Mouse (Mus musculus): ENCODE measurements at regions not wholly inside any gene's neighbourhood (a gene's known extent, or its start where the extent isn't known, plus 50 kb on each side); places are given as distances from the start of the nearest gene placed in this dataset.

GRCm38 (mm10) chr8:126715666-126716065 lies 121.9 kb upstream of the Irf2bp2 start:
- no peak for DNase-seq (ENCODE audit: low spot score in 2 of 2)

DNA sequence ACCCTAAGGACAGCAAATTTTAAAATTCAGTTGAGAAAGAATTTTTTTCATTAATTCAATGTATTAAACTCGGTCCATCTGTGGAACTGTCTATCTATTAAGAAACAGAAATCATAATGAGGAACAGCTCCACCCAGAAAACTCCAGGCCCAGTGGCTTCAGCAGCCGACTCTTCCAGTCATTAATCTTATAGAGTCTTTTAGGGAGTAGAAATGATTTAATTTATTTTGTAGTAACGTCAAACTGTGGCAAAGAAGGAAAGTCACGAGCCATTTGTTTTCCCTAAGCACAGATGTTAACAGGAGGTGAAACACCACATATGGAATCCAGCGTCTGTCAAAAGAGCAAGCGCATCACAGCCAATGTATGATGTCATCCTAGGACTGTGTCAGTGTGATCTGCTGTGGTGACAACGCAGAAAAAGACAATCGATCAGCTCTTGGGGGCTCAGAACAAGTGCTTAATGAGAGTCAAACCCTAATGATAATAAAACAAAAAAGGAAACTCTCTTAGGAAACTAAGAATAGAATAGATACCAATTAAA lies 119.9 kb upstream of the Irf2bp2 start:
- no peak for DNase-seq (ENCODE audit: low spot score in 2 of 2)

GRCm38 (mm10) chr8:126713181-126713580 lies 119.4 kb upstream of the Irf2bp2 start:
- no peak for DNase-seq (ENCODE audit: low spot score in 2 of 2)

GRCm38 (mm10) chr8:126712749-126713148 lies 119.0 kb upstream of the Irf2bp2 start:
- DNase-seq (ENCODE audit: low spot score in 2 of 2), result no peak

DNA sequence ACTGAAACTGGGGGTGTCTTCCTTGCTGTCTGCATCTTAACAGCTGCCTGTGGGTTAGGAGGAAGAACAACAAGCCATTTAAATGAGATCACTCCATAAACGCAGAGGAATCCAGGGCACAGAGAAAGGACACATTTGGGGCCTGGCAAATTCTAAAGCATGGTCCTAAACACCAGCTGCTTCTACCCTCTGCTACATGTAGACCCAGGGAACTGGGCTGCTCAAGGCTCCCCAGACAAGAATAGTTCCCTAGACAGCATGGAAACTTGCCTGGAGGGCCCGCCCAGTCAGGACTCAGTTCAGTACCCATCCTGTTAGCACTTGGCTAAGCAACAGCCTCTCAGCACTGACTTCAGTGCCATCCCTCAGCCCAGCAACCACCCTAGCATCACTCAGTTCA lies 115.2 kb upstream of the Irf2bp2 start:
- DNase-seq (ENCODE audit: low spot score in 2 of 2), result no peak

DNA sequence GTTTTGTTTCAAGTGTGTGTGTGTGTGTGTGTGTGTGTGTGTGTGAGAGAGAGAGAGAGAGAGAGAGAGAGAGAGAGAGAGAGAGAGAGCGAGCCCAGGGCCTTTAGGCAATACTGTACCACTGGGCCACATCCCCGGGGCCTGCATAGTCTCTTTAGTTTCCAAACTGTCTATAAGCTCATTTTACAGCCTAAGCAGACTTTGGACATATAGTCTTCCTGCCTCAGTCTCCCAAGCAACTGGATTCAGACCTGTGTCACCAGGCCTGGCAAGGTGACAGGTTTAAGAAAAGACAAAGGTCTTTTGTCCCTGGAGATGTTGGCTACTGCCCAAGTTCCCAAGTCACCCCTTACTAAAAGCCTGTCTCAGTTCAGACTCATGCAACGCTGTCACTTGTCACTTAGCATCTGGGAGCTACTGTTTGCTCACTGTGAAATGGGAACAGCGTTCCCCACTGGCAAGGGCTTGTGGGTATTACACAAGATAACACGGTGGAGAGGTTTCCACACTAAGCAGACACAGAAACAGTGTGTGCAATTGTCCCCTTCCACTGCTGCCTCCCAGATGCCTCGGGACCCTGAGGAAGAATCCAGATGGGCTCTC lies 113.6 kb upstream of the Irf2bp2 start:
- no peak for DNase-seq (ENCODE audit: low spot score in 2 of 2)

GRCm38 (mm10) chr8:126706247-126706646 lies 112.5 kb upstream of the Irf2bp2 start:
- no peak for DNase-seq (ENCODE audit: low spot score in 2 of 2)

- DNase-seq (ENCODE audit: low spot score in 2 of 2), result no peak
Observed at GRCm38 (mm10) chr8:126705391-126705790, 111.6 kb upstream of the Irf2bp2 start.

DNA sequence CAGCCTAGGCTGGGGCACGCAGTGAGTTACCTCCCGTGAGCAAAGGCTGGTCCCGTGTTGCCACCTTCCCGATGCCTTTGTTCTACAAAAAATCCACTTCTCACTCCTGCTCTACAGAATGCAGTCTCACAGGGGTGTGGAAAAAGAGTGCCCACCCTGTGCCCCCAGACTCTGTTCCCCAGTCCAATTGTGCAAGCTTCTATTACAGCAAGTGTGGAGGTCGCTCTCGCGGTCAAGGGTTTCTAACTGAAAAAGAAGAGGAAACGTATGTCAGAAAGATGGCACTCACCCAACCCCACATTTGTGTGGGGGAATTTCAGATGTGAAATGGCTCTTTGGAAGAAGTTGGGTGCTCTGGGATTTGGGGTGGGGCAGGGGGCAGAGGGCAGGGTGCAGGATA lies 110.9 kb upstream of the Irf2bp2 start:
- DNase-seq (ENCODE audit: low spot score in 2 of 2), result no peak

GRCm38 (mm10) chr8:126703546-126703945 lies 109.8 kb upstream of the Irf2bp2 start:
- DNase-seq (ENCODE audit: low spot score in 2 of 2), result no peak

DNA sequence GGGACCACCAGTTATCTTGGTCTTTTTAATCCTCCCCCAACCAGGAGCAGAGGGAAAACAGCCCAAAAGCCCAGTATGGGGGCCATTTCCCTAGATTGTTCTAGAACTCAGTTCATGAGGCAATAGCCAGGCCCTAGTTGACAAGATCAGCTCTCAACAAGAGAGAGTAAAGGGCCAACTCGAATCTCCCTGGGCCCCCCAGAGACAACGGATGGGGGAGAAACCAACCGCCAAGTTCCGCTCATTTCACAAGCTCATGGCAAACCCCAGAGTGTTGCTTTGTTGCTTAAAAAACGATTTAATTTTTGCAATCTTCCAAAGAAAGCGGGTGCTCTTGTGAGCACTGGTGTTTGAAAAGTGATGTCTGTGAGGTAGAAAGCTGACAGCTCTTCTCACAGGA lies 108.5 kb upstream of the Irf2bp2 start:
- DNase-seq (ENCODE audit: low spot score in 2 of 2), result no peak

- DNase-seq (ENCODE audit: low spot score in 2 of 2), result peak in 1 of 2 experiments; percentile 24
Observed at GRCm38 (mm10) chr8:126699389-126699775, 105.6 kb upstream of the Irf2bp2 start.

DNA sequence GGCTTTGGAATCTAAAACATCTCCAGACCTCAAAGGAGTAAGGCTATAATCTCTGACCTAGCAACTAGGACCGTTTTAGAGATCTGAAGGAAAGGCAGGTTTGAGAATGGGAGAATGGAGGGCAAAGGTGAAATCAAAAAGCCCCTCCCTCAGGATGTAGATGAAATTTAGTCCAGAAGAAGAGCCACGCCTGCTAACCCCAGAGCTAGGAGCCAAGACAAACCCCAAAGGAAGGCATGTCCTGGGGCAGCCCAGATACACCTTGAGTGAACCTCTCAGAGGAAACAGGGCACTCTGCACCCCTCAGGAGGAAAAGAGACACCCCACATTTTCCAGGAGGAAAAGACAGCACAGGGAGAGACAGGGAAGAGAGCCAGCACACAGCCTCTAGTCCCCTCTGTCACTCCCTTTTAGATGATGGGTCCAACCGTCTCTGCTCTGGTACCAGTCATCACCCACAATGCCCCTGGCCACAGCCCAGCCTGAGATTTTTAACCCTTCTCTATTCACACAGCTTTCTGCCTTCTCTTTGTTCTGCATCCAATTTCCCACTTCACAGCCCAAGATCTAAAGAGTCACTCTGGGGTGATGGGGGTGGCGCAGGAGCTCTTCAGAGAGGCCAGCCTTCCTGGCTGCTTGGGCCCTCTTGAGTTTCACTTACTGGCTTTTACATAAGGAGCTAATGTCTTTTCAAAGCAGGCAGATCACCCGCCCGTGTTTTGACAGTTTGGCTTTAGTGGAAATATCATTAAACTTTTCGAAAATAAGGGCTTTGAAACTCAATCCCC lies 105.0 kb upstream of the Irf2bp2 start:
- no peak for DNase-seq (ENCODE audit: low spot score in 2 of 2)

DNA sequence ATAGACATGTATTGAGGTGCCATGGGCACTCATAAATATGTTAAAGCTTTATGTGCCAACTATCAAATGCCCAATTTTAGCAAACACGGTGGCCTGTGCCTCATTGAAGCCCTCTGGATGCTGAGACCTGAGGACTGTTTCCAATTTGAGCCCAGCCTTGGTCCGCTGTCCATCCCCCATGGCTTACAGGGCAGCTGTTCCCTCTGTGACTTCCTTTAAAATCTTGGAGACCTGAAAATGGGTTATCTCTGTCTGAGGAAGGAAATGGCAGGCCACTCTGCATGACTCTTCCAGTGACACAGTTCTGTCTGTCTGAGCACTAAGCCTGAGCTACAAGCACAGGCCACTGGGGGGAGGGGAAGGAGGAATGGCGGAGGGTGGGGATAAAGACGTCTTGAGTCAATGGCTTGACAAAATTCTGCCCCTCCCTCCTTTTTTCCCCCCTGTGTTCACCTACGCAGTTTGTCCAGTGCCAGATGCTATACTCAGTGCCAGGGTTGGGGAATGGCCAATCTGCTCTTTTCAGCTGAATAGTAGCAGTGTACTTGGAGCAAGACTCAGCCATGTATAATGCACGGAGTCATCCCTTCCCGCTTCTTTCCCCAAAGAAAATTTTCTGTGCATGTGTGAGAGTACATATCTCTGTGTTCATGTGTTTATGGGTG lies 102.7 kb upstream of the Irf2bp2 start:
- no peak for DNase-seq (ENCODE audit: low spot score in 2 of 2)

DNA sequence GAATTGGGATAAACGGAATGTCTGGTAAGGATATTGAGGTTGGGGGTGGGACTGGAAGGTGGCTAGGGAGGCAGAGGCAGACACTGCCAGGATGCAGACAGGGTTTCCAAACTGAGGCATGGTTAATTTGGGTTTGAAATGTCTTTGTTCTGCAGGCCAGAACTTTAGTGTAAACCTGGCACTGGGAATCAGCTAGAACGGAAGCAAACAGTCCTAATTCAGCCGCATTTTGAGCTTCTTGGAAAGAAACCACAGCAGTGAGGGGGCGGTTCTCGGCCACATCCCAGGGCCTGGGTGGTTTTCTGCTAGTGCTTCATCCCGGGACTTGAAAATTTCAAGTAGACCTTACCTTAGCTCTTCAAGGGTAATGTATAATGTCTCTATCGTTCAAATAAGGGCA lies 100.6 kb upstream of the Irf2bp2 start:
- DNase-seq (ENCODE audit: low spot score in 2 of 2), result no peak

GRCm38 (mm10) chr8:126693642-126694041 lies 99.9 kb upstream of the Irf2bp2 start:
- no peak for DNase-seq (ENCODE audit: low spot score in 2 of 2)

GRCm38 (mm10) chr8:126692711-126693110 lies 98.9 kb upstream of the Irf2bp2 start:
- DNase-seq (ENCODE audit: low spot score in 2 of 2), result no peak

- DNase-seq (ENCODE audit: low spot score in 2 of 2), result no peak
Observed at GRCm38 (mm10) chr8:126692263-126692662, 98.5 kb upstream of the Irf2bp2 start.

DNA sequence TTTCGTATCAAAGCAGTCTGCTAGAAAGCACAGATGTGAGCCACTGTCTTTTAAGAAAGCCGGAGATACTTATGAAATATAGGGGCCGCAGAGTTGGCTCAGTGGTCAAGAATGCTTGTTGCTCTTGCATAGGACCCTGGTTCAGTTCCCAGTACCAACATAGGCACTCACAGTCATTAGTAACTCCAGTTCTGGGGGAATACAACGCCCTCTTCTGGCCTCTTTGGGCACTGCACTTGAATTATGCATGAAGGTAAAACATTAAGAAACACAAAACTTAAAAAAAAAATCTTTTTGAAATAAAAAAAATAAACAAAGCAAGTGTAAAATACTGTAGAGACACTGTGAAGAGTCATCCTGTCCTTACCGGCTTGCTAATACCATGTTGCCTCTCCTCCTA lies 94.7 kb upstream of the Irf2bp2 start:
- no peak for DNase-seq (ENCODE audit: low spot score in 2 of 2)

DNA sequence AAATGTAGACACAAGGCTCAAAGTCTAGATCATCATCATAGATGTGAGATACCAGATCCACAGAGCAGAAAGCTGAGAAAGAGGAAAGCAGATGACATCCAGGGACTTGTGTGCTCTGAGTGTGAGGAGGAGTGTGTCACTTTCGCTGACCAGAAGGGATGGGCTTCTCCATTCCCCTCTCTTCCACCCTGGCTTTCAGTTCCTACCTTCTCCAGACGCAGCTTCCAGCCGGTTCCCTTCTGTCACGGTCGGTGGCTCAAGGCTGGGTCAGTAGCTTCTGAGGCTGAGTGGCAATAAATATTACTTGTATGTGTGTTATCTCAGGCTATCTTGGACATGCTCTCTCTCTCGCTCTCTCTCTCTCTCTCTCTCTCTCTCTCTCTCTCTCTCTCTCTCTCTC lies 94.2 kb upstream of the Irf2bp2 start:
- DNase-seq (ENCODE audit: low spot score in 2 of 2), result no peak

DNA sequence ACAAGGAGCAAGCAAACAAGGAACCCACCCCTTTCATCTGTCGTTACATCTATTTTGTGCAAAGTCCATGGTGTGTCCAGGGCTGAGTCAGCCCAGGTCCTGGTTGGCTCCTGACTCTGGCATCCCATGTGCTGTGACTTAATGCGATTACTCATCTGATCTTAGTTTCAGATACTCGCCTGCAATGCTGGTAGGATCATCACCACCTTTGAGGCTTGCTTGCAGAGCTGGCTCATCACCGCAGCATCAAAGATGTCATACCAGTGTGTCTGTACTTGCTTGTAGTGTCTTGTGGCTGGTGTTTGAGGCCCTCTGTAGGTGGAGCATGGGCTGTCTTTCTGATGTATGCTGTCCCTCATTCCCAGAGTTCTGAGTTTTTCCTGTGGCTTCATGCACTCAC lies 93.0 kb upstream of the Irf2bp2 start:
- no peak for DNase-seq (ENCODE audit: low spot score in 2 of 2)

DNA sequence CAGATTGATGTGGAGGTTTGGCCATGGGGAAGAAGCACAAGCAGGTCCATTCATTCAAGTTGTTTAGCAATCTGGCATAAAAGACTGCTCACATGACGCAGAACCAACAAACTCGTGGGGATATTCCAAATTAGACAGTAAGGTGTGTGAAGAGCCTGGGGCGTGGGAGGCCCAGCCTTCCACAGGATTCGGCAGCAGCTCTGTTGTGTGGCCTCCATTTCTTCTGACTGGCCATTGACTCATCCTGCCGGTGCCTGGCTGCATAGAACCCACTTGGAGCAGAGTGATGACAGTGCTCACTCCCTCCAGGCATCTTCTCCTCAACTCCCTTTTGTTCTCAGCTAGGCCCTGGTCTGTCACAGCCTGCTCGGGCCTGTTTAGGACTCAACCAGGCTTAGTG lies 91.6 kb upstream of the Irf2bp2 start:
- no peak for DNase-seq (ENCODE audit: low spot score in 2 of 2)

DNA sequence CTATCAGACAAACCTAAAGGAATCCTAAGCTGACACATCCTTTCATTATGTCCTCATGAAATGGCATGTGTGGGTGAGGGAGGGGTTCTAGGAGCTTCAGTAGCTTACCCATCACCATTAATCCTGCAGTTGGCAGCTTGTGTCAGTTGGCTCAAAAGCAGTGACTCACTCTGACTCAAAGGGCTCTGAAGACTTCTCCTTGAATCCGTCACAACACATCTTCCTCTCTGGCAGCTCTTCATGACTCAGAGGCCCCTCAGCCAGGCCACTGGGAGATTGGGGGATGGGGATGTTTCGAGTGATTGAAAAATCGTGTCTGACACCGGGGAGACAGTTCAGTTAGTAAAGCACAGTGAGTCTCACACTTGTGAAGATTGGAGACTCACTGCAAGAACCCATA lies 90.2 kb upstream of the Irf2bp2 start:
- DNase-seq (ENCODE audit: low spot score in 2 of 2), result no peak

All from spleen, postnatal 36 days (tissue).